Mouse (Mus musculus) liver, embryonic 14.5 days (tissue): ENCODE results near the gene Gm9837. TPM values are rescaled to one million over a fixed set of nuclear protein-coding genes. Genes with fewer than 3 reads are reported as not detected.

Experiments used
- ATAC-seq: fragments of 200-750 bp; cut with Nextera tagmentation; 2 replicates; pipeline ENCODE4 v1.8.0; 2017; ENCODE audit warnings: moderate number of reproducible peaks, mild to moderate bottlenecking, moderate library complexity; ENCODE audit not compliant: insufficient read depth
- DNase-seq, 3 experiments: peaks; one replicate each; pipeline ENCODE4 v3.0.0-alpha.2; 2012 to 2013; ENCODE audit warnings: low read depth in 3 of 3, low spot score in 3 of 3
- H3K27ac ChIP-seq: fragments of 300-500 bp; sonication (generic); 2 replicates; pipeline ENCODE4 v1.5.1; 2014; ENCODE audit warnings: moderate library complexity, mild to moderate bottlenecking, control low read depth, inconsistent platforms
- H3K27me3 ChIP-seq: fragments of 300-500 bp; sonication (generic); 2 replicates; pipeline ENCODE4 v1.6.1; 2014; ENCODE audit warnings: mild to moderate bottlenecking, low read length, moderate library complexity; ENCODE audit not compliant: control insufficient read depth, insufficient read depth
- H3K36me3 ChIP-seq: fragments of 300-500 bp; sonication (generic); replicated peaks from 2 replicates; pipeline ENCODE4 v1.6.1; 2014; ENCODE audit warnings: low read depth; ENCODE audit not compliant: control insufficient read depth, insufficient read depth
- H3K4me1 ChIP-seq, 2 experiments: fragments of 200-500 bp in 1 of 2; fragments of 300-500 bp in 1 of 2; sonication (generic) in 1 of 2; replicated peaks; 2 replicates each; pipeline ENCODE4 v1.6.1; 2012 to 2014; ENCODE audit warnings: antibody characterized with exemption in 1 of 2, inconsistent platforms in 1 of 2, low read length in 1 of 2; ENCODE audit not compliant: control insufficient read depth in 2 of 2, insufficient read depth in 2 of 2
- H3K4me2 ChIP-seq: fragments of 300-500 bp; sonication (generic); 2 replicates; pipeline ENCODE4 v1.6.1; 2014; ENCODE audit warnings: low read depth, mild to moderate bottlenecking, control low read depth, moderate library complexity
- H3K4me3 ChIP-seq, 2 experiments: fragments of 200-500 bp in 1 of 2; fragments of 300-500 bp in 1 of 2; sonication (generic) in 1 of 2; 2 replicates each; pipeline ENCODE4 v1.5.1; 2012 to 2014; ENCODE audit warnings: low read depth in 2 of 2, low read length in 2 of 2, mild to moderate bottlenecking in 2 of 2, control low read depth in 1 of 2, inconsistent platforms in 1 of 2, moderate library complexity in 1 of 2; ENCODE audit not compliant: insufficient read depth in 1 of 2
- H3K9ac ChIP-seq: fragments of 300-500 bp; sonication (generic); replicated peaks from 2 replicates; pipeline ENCODE4 v1.6.1; 2014; ENCODE audit warnings: mild to moderate bottlenecking, control low read depth, moderate library complexity
- H3K9me3 ChIP-seq: fragments of 300-500 bp; sonication (generic); 2 replicates; pipeline ENCODE4 v1.6.1; 2016; ENCODE audit warnings: low read length, mixed read lengths; ENCODE audit not compliant: control insufficient read depth
- CTCF ChIP-seq: IDR thresholded peaks from 2 replicates; pipeline ENCODE4 v1.5.1; 2016; ENCODE audit warnings: antibody characterized with exemption, low read depth, control low read depth
- EP300 ChIP-seq: IDR thresholded peaks from 2 replicates; pipeline ENCODE4 v1.6.1; 2016; ENCODE audit warnings: antibody characterized with exemption, low read depth
- WGBS: fragments of 180-500 bp; shearing (Covaris S2); extraction: QIAGEN DNeasy Blood & Tissue Kit; methylation state at CpG from one replicate; pipeline ENCODE4 v1.1.7; 2014; ENCODE audit not compliant: insufficient replicate concordance; 5-methylcytosine and 5-hydroxymethylcytosine counted together
- polyA plus RNA-seq, 2 experiments: library from polyadenylated mRNA; depleted of rRNA in 1 of 2; stranded (reverse) in 1 of 2; unstranded in 1 of 2; fragments of >200 nt; fragmentation: Nextera tagmentation in 1 of 2; extraction: Ambion mirVana in 1 of 2; gene quantifications; 2 replicates each; pipeline versions ENCODE4 v1.2.1 to v1.2.3; 2012 to 2014

Gene Gm9837
- polyA plus RNA-seq, 2 experiments, result not detected

- Histone ChIP-seq H3K27me3 (peaks cover 3% of the 10 kb centered on the region; the same call in 1 of the 2 replicates), H3K4me3 (no peak overlapping the region), H3K4me1 (peaks cover 0 to 7% of the 10 kb centered on the region in 2 experiments; a peak in 2 of 4 replicates), H3K36me3 (no peaks in the 10 kb centered on the region), H3K4me2 (no peak overlapping the region), H3K27ac (no peak overlapping the region), H3K9me3 (no peaks in the 10 kb centered on the region), H3K9ac (no peak overlapping the region)
- no peak for DNase-seq
- WGBS, result 73% methylated on average over 8 of the region's 8 CpGs
- no peak for ATAC-seq
- no peak for TF ChIP-seq CTCF
- no peak for TF ChIP-seq EP300
These were observed 34.1 kb upstream of the Gm9837 start for GRCm38 (mm10) chr11:53504376-53504775.

GRCm38 (mm10) chr11:53503738-53504137, 33.5 kb upstream of the Gm9837 start:
- Histone ChIP-seq H3K9me3 (no peaks in the 10 kb centered on the region), H3K9ac (no peak overlapping the region)
- no peak for DNase-seq

GRCm38 (mm10) chr11:53502039-53502765, 31.9 kb upstream of the Gm9837 start:
- Histone ChIP-seq H3K4me2 (no peak overlapping the region), H3K4me3 (no peak overlapping the region), H3K9ac (no peak overlapping the region), H3K27ac (no peak overlapping the region), H3K27me3 (peaks cover 3% of the 10 kb centered on the region; the same call in 1 of the 2 replicates), H3K36me3 (no peaks in the 10 kb centered on the region), H3K4me1 (peaks cover 0 to 7% of the 10 kb centered on the region in 2 experiments; a peak in 2 of 4 replicates), H3K9me3 (no peaks in the 10 kb centered on the region)
- ATAC-seq (no peak), DNase-seq (no peak)
- WGBS, result 42% methylated on average over 8 of the region's 8 CpGs
- TF ChIP-seq CTCF, result peak; percentile 58
- no peak for TF ChIP-seq EP300

More at GRCm38 (mm10) chr11:53503738-53504137, 33.5 kb upstream of the Gm9837 start:
- Histone ChIP-seq H3K27me3 (peaks cover 3% of the 10 kb centered on the region; the same call in 1 of the 2 replicates), H3K36me3 (no peaks in the 10 kb centered on the region), H3K4me2 (no peak overlapping the region), H3K4me1 (peaks cover 0 to 7% of the 10 kb centered on the region in 2 experiments; a peak in 2 of 4 replicates), H3K4me3 (no peak overlapping the region), H3K27ac (no peak overlapping the region)
- 36% methylated on average over 5 of the region's 5 CpGs for WGBS
- TF ChIP-seq EP300, result no peak
- TF ChIP-seq CTCF, result no peak
- no peak for ATAC-seq

- Histone ChIP-seq H3K4me2 (no peak overlapping the region), H3K4me1 (peaks cover 0 to 7% of the 10 kb centered on the region in 2 experiments; a peak in 2 of 4 replicates), H3K9me3 (no peaks in the 10 kb centered on the region), H3K36me3 (no peaks in the 10 kb centered on the region), H3K27ac (no peak overlapping the region), H3K27me3 (peaks cover 3% of the 10 kb centered on the region; the same call in 1 of the 2 replicates), H3K4me3 (no peak overlapping the region), H3K9ac (no peak overlapping the region)
- WGBS, result 11% methylated on average over 11 of the region's 11 CpGs
- ATAC-seq (no peak), DNase-seq (no peak)
- TF ChIP-seq CTCF (no peak), EP300 (no peak)
These were observed 30.3 kb upstream of the Gm9837 start for GRCm38 (mm10) chr11:53500569-53500968.

GRCm38 (mm10) chr11:53496946-53497345, 26.7 kb upstream of the Gm9837 start:
- H3K4me2 ChIP-seq, result no peak overlapping the region
- no peak for ATAC-seq
- H3K4me3 ChIP-seq, result no peak overlapping the region
- no peaks in the 10 kb centered on the region for H3K9me3 ChIP-seq
- WGBS, result 37% methylated on average over 6 of the region's 6 CpGs
- TF ChIP-seq EP300, result no peak
- TF ChIP-seq CTCF, result no peak
- DNase-seq, result no peak
- no peaks in the 10 kb centered on the region for H3K36me3 ChIP-seq
- peaks cover 3% of the 10 kb centered on the region; the same call in 1 of the 2 replicates for H3K27me3 ChIP-seq
- H3K4me1 ChIP-seq, result peaks cover under 1 to 9% of the 10 kb centered on the region in 2 experiments; a peak in 2 of 4 replicates
- H3K27ac ChIP-seq, result no peak overlapping the region
- no peak overlapping the region for H3K9ac ChIP-seq
